ENCODE assay signal across 22 mouse cellular contexts in genomic region chr8:61535472-61535871, GRCm38 (mm10). TPM values are rescaled to one million over a fixed set of nuclear protein-coding genes. Genes with fewer than 3 reads are reported as not detected.
DNase-seq lines count a peak whose midpoint lies in the region; ATAC-seq and TF ChIP-seq lines count a peak whose summit lies in the region.
"Had no signal": no experiment of that assay in that cellular context is flagged by ENCODE, and none has a peak within 500 bp of the region (broad histone marks: within the 10 kb centered on the region; RNA-seq: fewer than 3 reads in every experiment).

No protein-coding gene starts in this region.

- no peak overlapping the region for H3K4me3 ChIP-seq in heart, postnatal 0 days (ENCODE audit: low read depth, low read length)
- H3K4me3 ChIP-seq in heart, embryonic 12.5 days: no peak overlapping the region
- H3K4me3 ChIP-seq in E14TG2a.4 (replicated peaks; ENCODE audit: low read length): peak overlapping the region; percentile 57
- no peak overlapping the region for H3K4me3 ChIP-seq in hindbrain, embryonic 14.5 days (replicated peaks; ENCODE audit: low read length)
- no peak overlapping the region for H3K4me3 ChIP-seq in kidney, embryonic 14.5 days (ENCODE audit: low read length)
- H3K4me3 ChIP-seq: forebrain, embryonic 12.5 days; left cerebral cortex, adult 2 months; limb, embryonic 12.5 days; liver, embryonic 13.5 days; lung, embryonic 15.5 days; neural tube, embryonic 13.5 days; stomach, embryonic 15.5 days had no signal

- H3K4me1 ChIP-seq in heart, postnatal 0 days (ENCODE audit: control insufficient read depth, insufficient read depth): peaks cover 15% of the 10 kb centered on the region
- peaks cover 14% of the 10 kb centered on the region for H3K4me1 ChIP-seq in heart, embryonic 12.5 days (replicated peaks)
- H3K4me1 ChIP-seq in E14TG2a.4 (replicated peaks; ENCODE audit: low read depth, low read length): peaks cover 51% of the 10 kb centered on the region
- no peaks in the 10 kb centered on the region for H3K4me1 ChIP-seq in hindbrain, embryonic 14.5 days (replicated peaks; ENCODE audit: control insufficient read depth, insufficient read depth, low read length)
- H3K4me1 ChIP-seq in kidney, embryonic 14.5 days (ENCODE audit: control insufficient read depth, insufficient read depth, low read length): no peaks in the 10 kb centered on the region
- H3K4me1 ChIP-seq: forebrain, embryonic 12.5 days; limb, embryonic 12.5 days; neural tube, embryonic 13.5 days had no signal

- TF ChIP-seq CTCF in heart, postnatal 0 days (IDR thresholded peaks at IDR 0.05; ENCODE audit: low read depth): no peak
- TF ChIP-seq CTCF in E14TG2a.4 (conservative IDR thresholded peaks at IDR 0.05; ENCODE audit: low read length): no peak

- TF ChIP-seq EP300 in heart, postnatal 0 days (IDR thresholded peaks at IDR 0.05; ENCODE audit: low read depth): no peak

- ATAC-seq in heart, postnatal 0 days (ENCODE audit: insufficient read depth, low read depth): no peak
- no peak for ATAC-seq in heart, embryonic 12.5 days (ENCODE audit: insufficient number of reproducible peaks, low FRiP score)
- 0 out of 2 replicates have a peak, but pooled peaks have one; percentile 51 for ATAC-seq in hindbrain, embryonic 14.5 days (ENCODE audit: low FRiP score)
- ATAC-seq in kidney, embryonic 14.5 days (ENCODE audit: low FRiP score, low TSS enrichment): no peak
- ATAC-seq: midbrain, embryonic 16.5 days had no signal

- H3K9ac ChIP-seq in heart, postnatal 0 days (replicated peaks; ENCODE audit: low read depth, low read length): no peak overlapping the region
- no peak overlapping the region for H3K9ac ChIP-seq in heart, embryonic 12.5 days
- H3K9ac ChIP-seq in hindbrain, embryonic 14.5 days: no peak overlapping the region
- H3K9ac ChIP-seq in kidney, embryonic 14.5 days (ENCODE audit: low read depth, low read length): no peak overlapping the region
- H3K9ac ChIP-seq: forebrain, embryonic 12.5 days; limb, embryonic 12.5 days; liver, embryonic 13.5 days; lung, embryonic 15.5 days; neural tube, embryonic 13.5 days; stomach, embryonic 15.5 days had no signal

- no peaks in the 10 kb centered on the region for H3K9me3 ChIP-seq in heart, postnatal 0 days (replicated peaks; ENCODE audit: control insufficient read depth, low read length)
- H3K9me3 ChIP-seq in heart, embryonic 12.5 days (replicated peaks): no peaks in the 10 kb centered on the region
- H3K9me3 ChIP-seq in E14TG2a.4 (ENCODE audit: low read length): no peaks in the 10 kb centered on the region
- H3K9me3 ChIP-seq in hindbrain, embryonic 14.5 days (ENCODE audit: control insufficient read depth, low read length): no peaks in the 10 kb centered on the region
- no peaks in the 10 kb centered on the region for H3K9me3 ChIP-seq in kidney, embryonic 14.5 days (ENCODE audit: control insufficient read depth, low read length)
- H3K9me3 ChIP-seq: forebrain, embryonic 12.5 days; limb, embryonic 12.5 days; liver, embryonic 13.5 days; lung, embryonic 15.5 days; neural tube, embryonic 13.5 days; stomach, embryonic 15.5 days had no signal

- no peak overlapping the region for H3K4me2 ChIP-seq in heart, postnatal 0 days (ENCODE audit: low read depth, low read length)
- no peak overlapping the region for H3K4me2 ChIP-seq in heart, embryonic 12.5 days
- H3K4me2 ChIP-seq in hindbrain, embryonic 14.5 days (replicated peaks): no peak overlapping the region; the same call in 1 of the 2 replicates
- no peak overlapping the region for H3K4me2 ChIP-seq in kidney, embryonic 14.5 days (replicated peaks; ENCODE audit: low read depth, low read length)
- H3K4me2 ChIP-seq: forebrain, embryonic 12.5 days; limb, embryonic 12.5 days; liver, embryonic 13.5 days; lung, embryonic 15.5 days; neural tube, embryonic 13.5 days; stomach, embryonic 15.5 days had no signal

- H3K27ac ChIP-seq in heart, postnatal 0 days (ENCODE audit: low read depth): peak overlapping the region; percentile 43; the same call in 1 of the 2 replicates
- no peak overlapping the region for H3K27ac ChIP-seq in heart, embryonic 12.5 days (ENCODE audit: poor library complexity, severe bottlenecking)
- H3K27ac ChIP-seq in hindbrain, embryonic 14.5 days: no peak overlapping the region; the same call in 1 of the 2 replicates
- no peak overlapping the region for H3K27ac ChIP-seq in kidney, embryonic 14.5 days (ENCODE audit: low read depth, low read length)
- H3K27ac ChIP-seq: forebrain, embryonic 12.5 days; left cerebral cortex, adult 2 months; limb, embryonic 12.5 days; liver, embryonic 13.5 days; lung, embryonic 15.5 days; neural tube, embryonic 13.5 days; stomach, embryonic 15.5 days had no signal

- no peaks in the 10 kb centered on the region for H3K27me3 ChIP-seq in heart, postnatal 0 days (ENCODE audit: control insufficient read depth, insufficient read depth, low read length)
- H3K27me3 ChIP-seq in heart, embryonic 12.5 days (replicated peaks): no peaks in the 10 kb centered on the region
- no peaks in the 10 kb centered on the region for H3K27me3 ChIP-seq in E14TG2a.4 (ENCODE audit: insufficient read depth, low read length)
- H3K27me3 ChIP-seq in hindbrain, embryonic 14.5 days (ENCODE audit: control insufficient read depth, insufficient read depth, low read length): no peaks in the 10 kb centered on the region
- H3K27me3 ChIP-seq in kidney, embryonic 14.5 days (ENCODE audit: control insufficient read depth, insufficient read depth, low read length): no peaks in the 10 kb centered on the region
- H3K27me3 ChIP-seq: forebrain, embryonic 12.5 days; limb, embryonic 12.5 days; liver, embryonic 13.5 days; lung, embryonic 15.5 days; neural tube, embryonic 13.5 days; stomach, embryonic 15.5 days had no signal

- H3K36me3 ChIP-seq in heart, postnatal 0 days (replicated peaks; ENCODE audit: control insufficient read depth, insufficient read depth, low read length): peaks cover 73% of the 10 kb centered on the region
- peaks cover 72% of the 10 kb centered on the region for H3K36me3 ChIP-seq in heart, embryonic 12.5 days
- peaks cover 9% of the 10 kb centered on the region for H3K36me3 ChIP-seq in E14TG2a.4 (ENCODE audit: insufficient read depth, low read length)
- H3K36me3 ChIP-seq in hindbrain, embryonic 14.5 days (replicated peaks; ENCODE audit: control insufficient read depth, insufficient read depth): no peaks in the 10 kb centered on the region; the same call in 1 of the 2 replicates
- H3K36me3 ChIP-seq in kidney, embryonic 14.5 days (ENCODE audit: control insufficient read depth, insufficient read depth, low read length): peaks cover 16% of the 10 kb centered on the region
- H3K36me3 ChIP-seq: liver, embryonic 13.5 days had no signal

- 78% methylated on average over 11 of the region's 11 CpGs for WGBS in heart, postnatal 0 days
- 70% methylated on average over 11 of the region's 11 CpGs for WGBS in heart, embryonic 12.5 days
- 69% methylated on average over 11 of the region's 11 CpGs for WGBS in hindbrain, embryonic 14.5 days
- 72% methylated on average over 11 of the region's 11 CpGs for WGBS in kidney, embryonic 14.5 days

- DNase-seq in heart, postnatal 0 days (ENCODE audit: low spot score): no peak
- DNase-seq in R1 (ENCODE audit: low read depth, low spot score): peak; percentile 95
- peak; percentile 36 for DNase-seq in hindbrain, embryonic 14.5 days (ENCODE audit: low spot score)
- no peak for DNase-seq in adrenal gland, postnatal 14 days
- DNase-seq: cerebellum, adult 2 months; gastrocnemius, postnatal 10 days; heart, postnatal 4 days; kidney, adult 11 months; kidney, postnatal 10 days; liver, embryonic 13.5 days; right cerebral cortex, postnatal 14 days; thymus, postnatal 36 days had no signal

RNA-seq across cellular contexts. Expression of gene Cbr4, which starts 47.9 kb away (rescaled TPM):
- 31.0 and 74.6 TPM in 2 replicates for total RNA-seq in heart, postnatal 0 days (2014; rRNA removed; ENCODE audit: low replicate concordance)
- 86.2 and 86.5 TPM in 2 replicates for polyA plus RNA-seq in heart, postnatal 0 days (2015; fragmentation: Nextera tagmentation; extraction: Ambion mirVana)
- polyA plus RNA-seq in heart, embryonic 12.5 days (2016; fragmentation: Nextera tagmentation; extraction: Ambion mirVana): 37.8 and 39.0 TPM in 2 replicates
- 16.0 and 22.4 TPM in 2 replicates for polyA plus RNA-seq in hindbrain, embryonic 14.5 days (2014; fragmentation: Nextera tagmentation; extraction: Ambion mirVana)
- 76.7 and 88.7 TPM in 2 replicates for total RNA-seq in adrenal gland, postnatal 14 days (2021)
- 30.6 and 40.2 TPM in 2 replicates for polyA plus RNA-seq in kidney, embryonic 14.5 days (2014; fragmentation: Nextera tagmentation; extraction: Ambion mirVana)

Comparison
In these comparisons a context has a peak if more than half of its experiments do, and no peak if none do; other contexts are left out.
1. DNase-seq: peak in R1 (single experiment) and hindbrain, embryonic 14.5 days (single experiment); none in heart, postnatal 0 days (single experiment) and adrenal gland, postnatal 14 days (single experiment).